Mouse (Mus musculus) heart, postnatal 0 days (tissue): ENCODE data around the gene Med24. TPM values are rescaled to one million over a fixed set of nuclear protein-coding genes. Genes with fewer than 3 reads are reported as not detected.
A peak's percentile ranks its signal among the peaks of the same experiment; 100 is the strongest.
"Not testable (repeated sequence)": the region's sequence is repeated elsewhere in the genome, so short reads cannot be mapped to it uniquely, and the experiment has no call there.

Source experiments
- ATAC-seq: fragments of 200-750 bp; cut with Nextera tagmentation; 2 replicates; pipeline ENCODE4 v1.8.0; 2017; ENCODE audit warnings: low read depth, moderate number of reproducible peaks, moderate library complexity; ENCODE audit not compliant: insufficient read depth
- DNase-seq: peaks from one replicate; pipeline ENCODE4 v3.0.0-alpha.2; 2016; ENCODE audit warnings: low spot score
- H3K27ac ChIP-seq: fragments of 300-500 bp; sonication (generic); 2 replicates; pipeline ENCODE4 v1.5.1; 2014; ENCODE audit warnings: low read depth, mild to moderate bottlenecking
- H3K27me3 ChIP-seq: fragments of 300-500 bp; sonication (generic); 2 replicates; pipeline ENCODE4 v1.6.1; 2014; ENCODE audit warnings: low read length, mixed read lengths; ENCODE audit not compliant: control insufficient read depth, insufficient read depth
- H3K36me3 ChIP-seq: fragments of 300-500 bp; sonication (generic); replicated peaks from 2 replicates; pipeline ENCODE4 v1.6.1; 2014; ENCODE audit warnings: low read length, mixed read lengths; ENCODE audit not compliant: control insufficient read depth, insufficient read depth
- H3K4me1 ChIP-seq: fragments of 300-500 bp; sonication (generic); 2 replicates; pipeline ENCODE4 v1.6.1; 2014; ENCODE audit warnings: antibody characterized with exemption; ENCODE audit not compliant: control insufficient read depth, insufficient read depth
- H3K4me2 ChIP-seq: fragments of 300-500 bp; sonication (generic); 2 replicates; pipeline ENCODE4 v1.6.1; 2014; ENCODE audit warnings: low read depth, mild to moderate bottlenecking, low read length, moderate library complexity
- H3K4me3 ChIP-seq: fragments of 300-500 bp; sonication (generic); 2 replicates; pipeline ENCODE4 v1.5.1; 2014; ENCODE audit warnings: low read depth, low read length
- H3K9ac ChIP-seq: fragments of 300-500 bp; sonication (generic); replicated peaks from 2 replicates; pipeline ENCODE4 v1.6.1; 2014; ENCODE audit warnings: low read depth, low read length, mixed read lengths
- H3K9me3 ChIP-seq: fragments of 300-500 bp; sonication (generic); replicated peaks from 2 replicates; pipeline ENCODE4 v1.6.1; 2016; ENCODE audit warnings: low read length; ENCODE audit not compliant: control insufficient read depth
- CTCF ChIP-seq: IDR thresholded peaks from 2 replicates; pipeline ENCODE4 v1.5.1; 2016; ENCODE audit warnings: antibody characterized with exemption, control low read depth, low read depth
- EP300 ChIP-seq: IDR thresholded peaks from 2 replicates; pipeline ENCODE4 v1.6.1; 2016; ENCODE audit warnings: antibody characterized with exemption, low read depth
- WGBS: fragments of 180-500 bp; shearing (Covaris S2); extraction: QIAGEN DNeasy Blood & Tissue Kit; methylation state at CpG from one replicate; pipeline ENCODE4 v1.1.7; 2014; 5-methylcytosine and 5-hydroxymethylcytosine counted together
- polyA plus RNA-seq: library from polyadenylated mRNA; unstranded; fragments of >200 nt; fragmentation: Nextera tagmentation; extraction: Ambion mirVana; gene quantifications from 2 replicates; pipeline ENCODE4 v1.2.1, GENCODE M21; 2015
- total RNA-seq: library from RNA; depleted of rRNA; stranded (reverse); fragments of >200 nt; gene quantifications from 2 replicates; pipeline ENCODE4 v1.2.3, GENCODE M21; 2014; ENCODE audit warnings: low replicate concordance

Med24 gene
- total and polyA plus RNA-seq, 2 experiments from 2014 or later = 23.3 to 48.0 TPM

DNA sequence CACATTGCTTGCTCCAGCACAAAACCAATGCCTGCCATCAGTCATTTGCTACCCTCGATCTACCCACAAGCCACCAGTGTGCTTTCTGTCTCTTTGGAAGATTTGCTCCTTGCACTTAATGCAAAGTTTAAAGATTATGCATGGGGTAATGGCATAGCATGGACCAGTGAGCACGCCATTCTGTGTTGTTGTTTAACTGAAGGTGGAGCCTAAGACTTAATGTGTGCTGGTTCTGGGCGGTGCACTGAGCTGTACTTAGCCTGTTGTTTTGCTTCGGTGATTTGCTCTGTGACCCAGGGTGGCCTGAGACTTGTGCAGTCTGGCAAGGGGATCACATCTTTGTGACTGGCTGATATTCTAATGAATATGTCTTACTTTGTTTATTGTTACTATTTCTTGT lies 42.3 kb downstream of the Med24 start:
- Histone ChIP-seq H3K4me2 (no peak overlapping the region), H3K4me1 (peaks cover 10% of the 10 kb centered on the region), H3K27ac (no peak overlapping the region), H3K9ac (no peak overlapping the region), H3K27me3 (no peaks in the 10 kb centered on the region), H3K9me3 (no peaks in the 10 kb centered on the region), H3K36me3 (peaks cover 65% of the 10 kb centered on the region), H3K4me3 (no peak overlapping the region)
- DNase-seq (no peak), ATAC-seq (no peak)
- 87% methylated on average over 4 of the region's 4 CpGs for WGBS
- TF ChIP-seq CTCF (no peak), EP300 (no peak)

GRCm38 (mm10) chr11:98685642-98686041 lies 43.6 kb downstream of the Med24 start:
- no peak for ATAC-seq
- 80% methylated on average over 9 of the region's 9 CpGs for WGBS
- Histone ChIP-seq H3K9ac (no peak overlapping the region), H3K36me3 (peaks cover 52% of the 10 kb centered on the region), H3K4me1 (peaks cover 10% of the 10 kb centered on the region), H3K4me2 (no peak overlapping the region), H3K9me3 (no peaks in the 10 kb centered on the region), H3K27me3 (no peaks in the 10 kb centered on the region), H3K4me3 (no peak overlapping the region), H3K27ac (no peak overlapping the region)
- no peak for TF ChIP-seq EP300
- no peak for TF ChIP-seq CTCF
- DNase-seq = no peak

DNA sequence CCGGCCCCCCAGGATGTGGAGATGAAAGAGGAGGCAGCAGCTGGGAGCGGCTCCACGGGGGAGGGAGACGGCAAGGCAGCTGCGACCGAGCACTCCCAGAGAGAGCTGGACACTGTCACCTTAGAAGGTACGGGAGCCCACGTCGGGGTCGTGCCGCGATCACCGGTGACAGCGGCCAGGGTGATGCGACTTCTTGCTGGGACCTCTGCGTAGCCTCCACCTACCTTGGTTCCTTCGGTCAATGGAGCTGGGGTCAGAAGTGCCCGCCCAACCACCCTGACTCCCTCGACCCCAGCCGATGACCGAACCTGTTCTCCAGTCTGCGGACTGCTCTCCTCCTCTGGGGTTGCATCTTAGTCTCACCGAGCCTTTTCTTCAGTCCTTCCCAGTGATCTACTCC lies 46.4 kb downstream of the Med24 start:
- Histone ChIP-seq H3K27me3 (no peaks in the 10 kb centered on the region), H3K4me3 (peak overlapping the region; percentile 71), H3K9me3 (no peaks in the 10 kb centered on the region), H3K4me2 (peak overlapping the region; percentile 80), H3K36me3 (peaks cover 28% of the 10 kb centered on the region), H3K4me1 (peaks cover 10% of the 10 kb centered on the region), H3K27ac (peak overlapping the region; percentile 75), H3K9ac (peak overlapping the region; percentile 88)
- TF ChIP-seq CTCF (no peak), EP300 (no peak)
- DNase-seq (no peak), ATAC-seq (peak; percentile 14; the same call in 1 of the 2 replicates)
- WGBS = under 1% methylated on average over 23 of the region's 23 CpGs

- ATAC-seq (peak; percentile 92), DNase-seq (peak; percentile 98)
- Histone ChIP-seq H3K4me2 (peak within 1 kb of the TSS; percentile 80), H3K27me3 (no peaks in the 10 kb centered on the region), H3K36me3 (peaks cover 20% of the 10 kb centered on the region), H3K4me1 (peaks cover 10% of the 10 kb centered on the region), H3K27ac (peak within 1 kb of the TSS; percentile 75), H3K9me3 (no peaks in the 10 kb centered on the region), H3K9ac (peak within 1 kb of the TSS; percentile 88), H3K4me3 (peak within 1 kb of the TSS; percentile 71)
- TF ChIP-seq EP300 (peak; percentile 82), CTCF (peak; percentile 27; the same call in 1 of the 2 replicates)
- WGBS = 3% methylated on average over 45 of the region's 45 CpGs
These were observed 47.2 kb downstream of the Med24 start, which contains the start of gene Psmd3 for GRCm38 (mm10) chr11:98681786-98682745. TSS of gene Psmd3 (plus strand) at chr11:98682554.

- H3K4me3 ChIP-seq = no peak overlapping the region
- peaks cover 10% of the 10 kb centered on the region for H3K4me1 ChIP-seq
- no peak overlapping the region for H3K9ac ChIP-seq
- peaks cover 12% of the 10 kb centered on the region for H3K36me3 ChIP-seq
- no peaks in the 10 kb centered on the region for H3K27me3 ChIP-seq
- TF ChIP-seq EP300 (no peak), CTCF (no peak)
- 72% methylated on average over 4 of the region's 4 CpGs for WGBS
- DNase-seq (no peak), ATAC-seq (no peak)
- H3K27ac ChIP-seq = no peak overlapping the region
- no peaks in the 10 kb centered on the region for H3K9me3 ChIP-seq
- H3K4me2 ChIP-seq = no peak overlapping the region
These were observed 48.0 kb downstream of the Med24 start for GRCm38 (mm10) chr11:98681186-98681585.

DNA sequence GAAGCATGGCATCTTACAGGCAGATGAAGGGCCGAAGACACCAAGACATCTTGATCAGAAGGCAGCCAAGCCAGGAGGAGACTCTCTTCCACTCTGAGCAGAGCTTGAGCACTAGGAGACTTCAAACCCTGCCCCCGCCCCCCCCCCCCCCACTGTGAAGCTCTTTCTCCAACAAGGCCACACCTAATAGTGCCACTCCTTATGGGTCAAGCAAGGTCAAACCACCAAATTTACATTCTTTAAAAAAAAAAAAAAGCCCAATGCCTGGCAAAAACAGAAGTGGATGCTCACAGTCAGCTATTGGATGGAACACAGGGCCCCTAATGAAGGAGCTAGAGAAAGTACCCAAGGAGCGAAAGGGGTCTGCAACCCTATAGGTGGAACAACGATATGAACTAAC lies 48.6 kb downstream of the Med24 start:
- H3K4me1 ChIP-seq, H3K4me2 ChIP-seq, DNase-seq, H3K9ac ChIP-seq, H3K27ac ChIP-seq, H3K9me3 ChIP-seq, H3K36me3 ChIP-seq, H3K27me3 ChIP-seq, ATAC-seq, H3K4me3 ChIP-seq: not testable (repeated sequence)
- 78% methylated on average over 4 of the region's 4 CpGs for WGBS
